Mouse (Mus musculus): ENCODE measurements around the gene Olfr68.

GRCm38 (mm10) chr7:103757233-103757632 lies 22.3 kb downstream of the Olfr68 start, which contains the start of gene Olfr630:
- TF ChIP-seq CTCF (IDR thresholded peaks at IDR 0.05; ENCODE audit: low read depth, low read length) (no peak), GATA1 (IDR thresholded peaks at IDR 0.05; ENCODE audit: borderline replicate concordance, low read length) (no peak), POLR2AphosphoS5 (IDR thresholded peaks at IDR 0.05; ENCODE audit: insufficient replicate concordance, low read depth, low read length) (no peak), TAL1 (conservative IDR thresholded peaks at IDR 0.05; ENCODE audit: low read depth, low read length) (no peak), GATA2 (IDR thresholded peaks at IDR 0.05; ENCODE audit: borderline replicate concordance, low read depth, low read length) (no peak)

All from G1E (cell line).